Mouse (Mus musculus): ENCODE measurements at regions not wholly inside any gene's neighbourhood (a gene's known extent, or its start where the extent isn't known, plus 50 kb on each side); places are given as distances from the start of the nearest gene placed in this dataset.

GRCm38 (mm10) chr11:31780969-31781368 lies 91.0 kb upstream of the Cpeb4 start:
- TF ChIP-seq CTCF (IDR thresholded peaks at IDR 0.05; ENCODE audit: borderline replicate concordance, control insufficient read depth, extremely low read depth, insufficient read depth, low read length, poor library complexity) (no peak), POLR2A (IDR thresholded peaks at IDR 0.05; ENCODE audit: control insufficient read depth, extremely low read depth, insufficient read depth, low read length, poor library complexity) (no peak)
- DNase-seq, result no peak
- WGBS, result 91% methylated on average over 6 of the region's 6 CpGs
- Histone ChIP-seq H3K27ac (ENCODE audit: control insufficient read depth, insufficient read depth, low read length) (no peak overlapping the region), H3K36me3 (ENCODE audit: control insufficient read depth, insufficient read depth, low read length) (no peaks in the 10 kb centered on the region), H3K4me1 (replicated peaks; ENCODE audit: control insufficient read depth, insufficient read depth, low read length) (no peaks in the 10 kb centered on the region), H3K27me3 (ENCODE audit: control insufficient read depth, insufficient read depth, low read length) (no peaks in the 10 kb centered on the region), H3K4me3 (ENCODE audit: control insufficient read depth, insufficient read depth, low read length) (no peak overlapping the region)

GRCm38 (mm10) chr11:31781605-31782004 lies 90.4 kb upstream of the Cpeb4 start:
- WGBS, result 94% methylated on average over 6 of the region's 6 CpGs
- TF ChIP-seq CTCF (IDR thresholded peaks at IDR 0.05; ENCODE audit: borderline replicate concordance, control insufficient read depth, extremely low read depth, insufficient read depth, low read length, poor library complexity) (no peak), POLR2A (IDR thresholded peaks at IDR 0.05; ENCODE audit: control insufficient read depth, extremely low read depth, insufficient read depth, low read length, poor library complexity) (no peak)
- no peak for DNase-seq
- H3K27ac ChIP-seq (ENCODE audit: control insufficient read depth, insufficient read depth, low read length), result no peak overlapping the region
- no peaks in the 10 kb centered on the region for H3K36me3 ChIP-seq (ENCODE audit: control insufficient read depth, insufficient read depth, low read length)
- H3K4me3 ChIP-seq (ENCODE audit: control insufficient read depth, insufficient read depth, low read length), result no peak overlapping the region
- H3K4me1 ChIP-seq (replicated peaks; ENCODE audit: control insufficient read depth, insufficient read depth, low read length), result no peaks in the 10 kb centered on the region
- no peaks in the 10 kb centered on the region for H3K27me3 ChIP-seq (ENCODE audit: control insufficient read depth, insufficient read depth, low read length)

GRCm38 (mm10) chr11:31783506-31784063 lies 88.4 kb upstream of the Cpeb4 start:
- Histone ChIP-seq H3K27ac (ENCODE audit: control insufficient read depth, insufficient read depth, low read length) (no peak overlapping the region), H3K27me3 (ENCODE audit: control insufficient read depth, insufficient read depth, low read length) (no peaks in the 10 kb centered on the region), H3K4me1 (replicated peaks; ENCODE audit: control insufficient read depth, insufficient read depth, low read length) (no peaks in the 10 kb centered on the region), H3K36me3 (ENCODE audit: control insufficient read depth, insufficient read depth, low read length) (no peaks in the 10 kb centered on the region), H3K4me3 (ENCODE audit: control insufficient read depth, insufficient read depth, low read length) (no peak overlapping the region)
- no peak for TF ChIP-seq CTCF (IDR thresholded peaks at IDR 0.05; ENCODE audit: borderline replicate concordance, control insufficient read depth, extremely low read depth, insufficient read depth, low read length, poor library complexity)
- TF ChIP-seq POLR2A (IDR thresholded peaks at IDR 0.05; ENCODE audit: control insufficient read depth, extremely low read depth, insufficient read depth, low read length, poor library complexity), result no peak
- 96% methylated on average over 4 of the region's 4 CpGs for WGBS
- no peak for DNase-seq

GRCm38 (mm10) chr11:31784332-31784901 lies 87.6 kb upstream of the Cpeb4 start:
- no peak for DNase-seq
- TF ChIP-seq POLR2A (IDR thresholded peaks at IDR 0.05; ENCODE audit: control insufficient read depth, extremely low read depth, insufficient read depth, low read length, poor library complexity) (no peak), CTCF (IDR thresholded peaks at IDR 0.05; ENCODE audit: borderline replicate concordance, control insufficient read depth, extremely low read depth, insufficient read depth, low read length, poor library complexity) (no peak)
- 95% methylated on average over 6 of the region's 6 CpGs for WGBS

GRCm38 (mm10) chr11:31785160-31785559 lies 86.9 kb upstream of the Cpeb4 start:
- Histone ChIP-seq H3K4me3 (ENCODE audit: control insufficient read depth, insufficient read depth, low read length) (no peak overlapping the region), H3K27me3 (ENCODE audit: control insufficient read depth, insufficient read depth, low read length) (no peaks in the 10 kb centered on the region), H3K27ac (ENCODE audit: control insufficient read depth, insufficient read depth, low read length) (no peak overlapping the region), H3K36me3 (ENCODE audit: control insufficient read depth, insufficient read depth, low read length) (no peaks in the 10 kb centered on the region), H3K4me1 (replicated peaks; ENCODE audit: control insufficient read depth, insufficient read depth, low read length) (no peaks in the 10 kb centered on the region)
- WGBS, result 90% methylated on average over 7 of the region's 7 CpGs
- no peak for DNase-seq
- TF ChIP-seq POLR2A (IDR thresholded peaks at IDR 0.05; ENCODE audit: control insufficient read depth, extremely low read depth, insufficient read depth, low read length, poor library complexity) (no peak), CTCF (IDR thresholded peaks at IDR 0.05; ENCODE audit: borderline replicate concordance, control insufficient read depth, extremely low read depth, insufficient read depth, low read length, poor library complexity) (no peak)

More at GRCm38 (mm10) chr11:31784332-31784901, 87.6 kb upstream of the Cpeb4 start:
- Histone ChIP-seq H3K36me3 (ENCODE audit: control insufficient read depth, insufficient read depth, low read length) (no peaks in the 10 kb centered on the region), H3K4me3 (ENCODE audit: control insufficient read depth, insufficient read depth, low read length) (no peak overlapping the region), H3K27ac (ENCODE audit: control insufficient read depth, insufficient read depth, low read length) (no peak overlapping the region), H3K27me3 (ENCODE audit: control insufficient read depth, insufficient read depth, low read length) (no peaks in the 10 kb centered on the region), H3K4me1 (replicated peaks; ENCODE audit: control insufficient read depth, insufficient read depth, low read length) (no peaks in the 10 kb centered on the region)

- H3K4me3 ChIP-seq (ENCODE audit: control insufficient read depth, insufficient read depth, low read length), result no peak overlapping the region
- no peaks in the 10 kb centered on the region for H3K27me3 ChIP-seq (ENCODE audit: control insufficient read depth, insufficient read depth, low read length)
- 63% methylated on average over 2 of the region's 2 CpGs for WGBS
- no peak for TF ChIP-seq CTCF (IDR thresholded peaks at IDR 0.05; ENCODE audit: borderline replicate concordance, control insufficient read depth, extremely low read depth, insufficient read depth, low read length, poor library complexity)
- TF ChIP-seq POLR2A (IDR thresholded peaks at IDR 0.05; ENCODE audit: control insufficient read depth, extremely low read depth, insufficient read depth, low read length, poor library complexity), result no peak
- H3K36me3 ChIP-seq (ENCODE audit: control insufficient read depth, insufficient read depth, low read length), result no peaks in the 10 kb centered on the region
- no peaks in the 10 kb centered on the region for H3K4me1 ChIP-seq (replicated peaks; ENCODE audit: control insufficient read depth, insufficient read depth, low read length)
- no peak overlapping the region for H3K27ac ChIP-seq (ENCODE audit: control insufficient read depth, insufficient read depth, low read length)
- no peak for DNase-seq
These were observed 84.6 kb upstream of the Cpeb4 start for GRCm38 (mm10) chr11:31787376-31787775.
